Mouse (Mus musculus): ENCODE results near the gene Rrp9. TPM values are rescaled to one million over a fixed set of nuclear protein-coding genes. Genes with fewer than 3 reads are reported as not detected.
A peak's percentile ranks its signal among the peaks of the same experiment; 100 is the strongest.

Gene Rrp9
- polyA plus RNA-seq, 1 experiment from 2014 or later, result 23.3 TPM

DNA sequence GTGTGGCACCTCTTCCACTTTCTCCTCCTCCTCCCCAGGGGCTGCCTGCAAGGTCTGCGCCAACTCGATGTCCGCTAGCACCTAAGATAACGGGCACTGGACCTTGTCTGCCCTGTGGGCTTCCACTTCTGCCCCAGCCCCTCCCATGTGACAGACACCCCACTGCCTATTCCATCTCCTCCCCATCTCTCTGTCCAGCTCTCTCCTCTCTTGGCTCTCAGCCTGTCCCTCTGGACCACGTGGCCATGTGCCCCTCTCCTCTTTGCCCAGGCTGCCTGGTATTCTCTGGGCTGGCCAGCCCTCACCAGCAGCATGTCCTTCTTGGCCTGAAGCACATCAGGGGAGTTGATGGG lies 2.0 kb upstream of the Rrp9 start:
- DNase-seq (ENCODE audit: low spot score) (no peak), ATAC-seq (ENCODE audit: low FRiP score, low TSS enrichment) (no peak)
- no peaks in the 10 kb centered on the region for H3K9me3 ChIP-seq (ENCODE audit: control insufficient read depth, low read length)
- H3K4me2 ChIP-seq (replicated peaks; ENCODE audit: low read depth), result no peak overlapping the region
- H3K27ac ChIP-seq (replicated peaks), result no peak overlapping the region
- no peak overlapping the region for H3K4me3 ChIP-seq (ENCODE audit: low read depth, low read length)
- no peaks in the 10 kb centered on the region for H3K36me3 ChIP-seq (ENCODE audit: control insufficient read depth, insufficient read depth, low read length)
- TF ChIP-seq EP300 (optimal IDR thresholded peaks at IDR 0.05) (no peak), CTCF (IDR thresholded peaks at IDR 0.05; ENCODE audit: low read depth) (no peak)
- H3K9ac ChIP-seq (ENCODE audit: low read length), result no peak overlapping the region
- no peaks in the 10 kb centered on the region for H3K27me3 ChIP-seq (ENCODE audit: control insufficient read depth, insufficient read depth, low read length)
- H3K4me1 ChIP-seq (replicated peaks; ENCODE audit: control insufficient read depth, insufficient read depth), result peaks cover 8% of the 10 kb centered on the region
- WGBS, result 59% methylated on average over 5 of the region's 5 CpGs

DNA sequence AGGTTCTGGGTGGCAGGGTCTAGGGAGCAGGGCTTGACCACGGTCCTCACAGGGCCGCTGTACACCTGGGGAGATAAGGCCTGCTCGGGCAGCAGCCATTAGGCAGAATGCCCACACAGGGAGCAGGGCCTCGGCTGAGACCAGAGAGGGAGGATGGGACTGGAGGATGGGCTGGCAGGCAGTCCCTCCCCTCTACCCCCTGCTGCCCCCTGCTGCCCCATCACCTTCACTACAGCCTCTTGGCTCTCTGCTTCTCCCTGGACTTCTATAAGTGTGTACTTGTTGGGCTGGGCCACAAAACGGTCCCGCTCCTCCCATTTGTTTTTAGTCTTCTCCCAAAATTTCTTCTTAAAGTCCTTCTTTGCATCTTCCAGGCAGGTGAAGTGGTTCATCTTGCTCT lies 1.3 kb upstream of the Rrp9 start:
- Histone ChIP-seq H3K36me3 (ENCODE audit: control insufficient read depth, insufficient read depth, low read length) (no peaks in the 10 kb centered on the region), H3K4me3 (ENCODE audit: low read depth, low read length) (no peak overlapping the region), H3K27ac (replicated peaks) (no peak overlapping the region), H3K4me2 (replicated peaks; ENCODE audit: low read depth) (no peak overlapping the region), H3K27me3 (ENCODE audit: control insufficient read depth, insufficient read depth, low read length) (no peaks in the 10 kb centered on the region), H3K4me1 (replicated peaks; ENCODE audit: control insufficient read depth, insufficient read depth) (peaks cover 8% of the 10 kb centered on the region), H3K9ac (ENCODE audit: low read length) (peak overlapping the region; percentile 27; the same call in 1 of the 2 replicates), H3K9me3 (ENCODE audit: control insufficient read depth, low read length) (no peaks in the 10 kb centered on the region)
- 9% methylated on average over 6 of the region's 6 CpGs for WGBS
- peak; percentile 80 for DNase-seq (ENCODE audit: low spot score)
- no peak for TF ChIP-seq EP300 (optimal IDR thresholded peaks at IDR 0.05)
- peak; percentile 84 for TF ChIP-seq CTCF (IDR thresholded peaks at IDR 0.05; ENCODE audit: low read depth)
- ATAC-seq (ENCODE audit: low FRiP score, low TSS enrichment), result no peak

DNA sequence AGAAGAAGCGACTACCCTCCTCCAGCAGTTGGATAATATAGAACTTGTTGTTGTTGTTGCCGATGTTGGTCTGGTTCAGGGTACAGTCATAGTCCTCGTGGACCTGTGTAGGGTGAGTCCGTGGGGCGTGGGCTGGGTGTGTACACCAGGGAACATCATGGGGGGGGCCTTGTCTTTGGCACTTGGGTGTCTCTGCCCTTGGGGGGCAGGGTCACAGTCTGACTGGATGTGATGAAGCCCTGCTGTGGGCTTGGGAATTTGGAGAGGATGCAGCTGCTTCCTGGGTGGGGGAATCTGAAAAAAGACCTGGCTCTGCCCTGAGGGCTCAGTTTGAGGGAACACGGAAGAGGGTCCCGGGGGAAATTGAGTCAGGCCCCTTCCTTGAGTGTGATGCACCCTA lies 717 bp upstream of the Rrp9 start:
- DNase-seq (ENCODE audit: low spot score) (no peak), ATAC-seq (ENCODE audit: low FRiP score, low TSS enrichment) (no peak)
- WGBS, result 62% methylated on average over 7 of the region's 7 CpGs
- no peak for TF ChIP-seq CTCF (IDR thresholded peaks at IDR 0.05; ENCODE audit: low read depth)
- TF ChIP-seq EP300 (optimal IDR thresholded peaks at IDR 0.05), result no peak
- H3K9me3 ChIP-seq (ENCODE audit: control insufficient read depth, low read length), result no peaks in the 10 kb centered on the region
- no peak overlapping the region for H3K4me3 ChIP-seq (ENCODE audit: low read depth, low read length)
- H3K27ac ChIP-seq (replicated peaks), result no peak overlapping the region
- H3K4me2 ChIP-seq (replicated peaks; ENCODE audit: low read depth), result peak overlapping the region; percentile 20; the same call in 1 of the 2 replicates
- H3K9ac ChIP-seq (ENCODE audit: low read length), result peak overlapping the region; percentile 27; the same call in 1 of the 2 replicates
- H3K36me3 ChIP-seq (ENCODE audit: control insufficient read depth, insufficient read depth, low read length), result no peaks in the 10 kb centered on the region
- H3K27me3 ChIP-seq (ENCODE audit: control insufficient read depth, insufficient read depth, low read length), result no peaks in the 10 kb centered on the region
- peaks cover 8% of the 10 kb centered on the region for H3K4me1 ChIP-seq (replicated peaks; ENCODE audit: control insufficient read depth, insufficient read depth)

DNA sequence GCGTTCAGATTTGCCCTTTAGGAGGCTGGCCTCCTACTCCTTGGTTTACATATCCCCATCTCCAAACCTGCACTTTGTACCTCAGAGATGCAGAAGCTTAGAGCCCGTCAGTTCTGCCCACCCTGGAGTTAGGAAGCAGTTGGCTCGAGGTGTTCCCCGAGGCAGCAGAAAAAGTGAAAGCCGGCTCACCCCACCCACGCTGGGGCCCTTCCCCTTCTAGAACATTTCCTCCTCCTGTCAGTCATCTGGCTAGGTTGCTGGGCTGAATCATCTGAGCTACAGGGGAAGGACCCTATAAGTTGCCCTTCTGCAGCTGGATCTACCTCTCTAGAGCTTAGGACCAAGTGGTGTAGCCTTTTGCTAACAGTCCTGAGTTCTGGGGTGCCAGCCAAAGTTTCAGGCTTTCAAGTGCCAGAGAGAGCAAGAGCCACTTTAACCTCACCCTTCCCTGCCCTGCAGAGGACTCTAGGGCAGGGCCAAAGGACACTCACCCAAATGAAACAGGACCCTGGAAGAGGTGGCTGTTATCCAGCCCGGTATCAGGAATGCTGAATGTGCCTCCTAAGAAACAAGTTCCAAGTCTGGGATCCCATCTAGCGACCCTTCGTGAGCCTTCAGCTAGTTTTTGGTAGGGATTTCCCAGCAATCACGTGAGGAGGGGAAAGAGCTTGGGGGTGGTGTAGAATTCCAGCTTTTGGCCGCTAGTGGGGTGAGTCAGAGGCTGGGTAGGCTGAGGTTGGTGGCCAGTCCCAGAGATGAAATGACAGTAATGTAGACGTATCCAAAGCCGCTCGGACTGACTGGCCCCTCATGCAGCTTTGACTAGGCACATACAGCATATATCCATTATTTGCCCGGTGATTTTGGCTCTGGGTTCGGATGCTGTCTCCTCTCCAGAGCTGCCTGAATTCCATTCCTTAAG lies 500 bp downstream of the Rrp9 start:
- Histone ChIP-seq H3K4me3 (ENCODE audit: low read depth, low read length) (peak overlapping the region; percentile 29), H3K27ac (replicated peaks) (peak overlapping the region; percentile 83), H3K36me3 (ENCODE audit: control insufficient read depth, insufficient read depth, low read length) (peaks cover 2% of the 10 kb centered on the region; the same call in 1 of the 2 replicates), H3K27me3 (ENCODE audit: control insufficient read depth, insufficient read depth, low read length) (no peaks in the 10 kb centered on the region), H3K9ac (ENCODE audit: low read length) (peak overlapping the region; percentile 32), H3K9me3 (ENCODE audit: control insufficient read depth, low read length) (no peaks in the 10 kb centered on the region), H3K4me2 (replicated peaks; ENCODE audit: low read depth) (peak overlapping the region; percentile 49), H3K4me1 (replicated peaks; ENCODE audit: control insufficient read depth, insufficient read depth) (peaks cover 8% of the 10 kb centered on the region)
- TF ChIP-seq CTCF (IDR thresholded peaks at IDR 0.05; ENCODE audit: low read depth), result no peak
- TF ChIP-seq EP300 (optimal IDR thresholded peaks at IDR 0.05), result no peak
- ATAC-seq (ENCODE audit: low FRiP score, low TSS enrichment) (peak; percentile 53), DNase-seq (ENCODE audit: low spot score) (peak; percentile 63)
- WGBS, result 9% methylated on average over 16 of the region's 16 CpGs

DNA sequence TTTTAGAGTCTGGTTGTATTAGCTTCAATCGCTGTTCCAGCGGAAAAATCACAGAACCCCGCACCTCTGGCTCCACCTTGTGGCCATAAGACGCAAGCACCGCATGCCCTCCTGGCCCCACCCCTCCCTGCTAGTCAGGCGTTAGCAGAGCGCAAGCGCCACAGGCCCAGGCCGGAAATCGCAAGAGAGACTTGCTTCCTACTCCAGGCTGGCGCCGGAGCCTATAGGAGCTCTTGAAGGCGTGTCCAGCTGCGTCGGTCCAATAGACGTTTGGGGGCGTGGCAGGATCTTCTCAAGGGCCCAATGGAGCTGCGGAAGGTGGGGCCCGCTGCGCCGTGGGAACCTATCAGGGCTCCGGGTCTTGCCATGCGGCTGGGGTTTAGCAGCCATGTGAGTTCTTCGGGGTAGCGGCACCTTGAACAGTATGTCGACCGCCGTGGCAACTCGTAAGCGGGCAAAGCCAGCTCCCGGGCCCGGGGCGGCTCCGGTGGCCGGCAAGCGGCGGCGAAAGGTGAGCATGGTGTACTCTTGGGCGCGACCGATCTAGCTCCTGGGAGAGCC lies 1.2 kb downstream of the Rrp9 start, which contains the start of gene Parp3:
Parp3 (minus strand) TSS at position 26 of the 561 bp plus-strand sequence.
- peak; percentile 98 for ATAC-seq (ENCODE audit: low FRiP score, low TSS enrichment)
- peak within 1 kb of the TSS; percentile 71 for H3K9ac ChIP-seq (ENCODE audit: low read length)
- no peaks in the 10 kb centered on the region for H3K27me3 ChIP-seq (ENCODE audit: control insufficient read depth, insufficient read depth, low read length)
- peak within 1 kb of the TSS; percentile 58 for H3K4me3 ChIP-seq (ENCODE audit: low read depth, low read length)
- H3K4me2 ChIP-seq (replicated peaks; ENCODE audit: low read depth), result peak within 1 kb of the TSS; percentile 90
- 0% methylated on average over 41 of the region's 41 CpGs for WGBS
- peak; percentile 98 for TF ChIP-seq CTCF (IDR thresholded peaks at IDR 0.05; ENCODE audit: low read depth)
- TF ChIP-seq EP300 (optimal IDR thresholded peaks at IDR 0.05), result no peak
- H3K9me3 ChIP-seq (ENCODE audit: control insufficient read depth, low read length), result no peaks in the 10 kb centered on the region
- peak; percentile 98 for DNase-seq (ENCODE audit: low spot score)
- H3K36me3 ChIP-seq (ENCODE audit: control insufficient read depth, insufficient read depth, low read length), result peaks cover 2% of the 10 kb centered on the region; the same call in 1 of the 2 replicates
- peaks cover 4% of the 10 kb centered on the region; the same call in 1 of the 2 replicates for H3K4me1 ChIP-seq (replicated peaks; ENCODE audit: control insufficient read depth, insufficient read depth)
- peak within 1 kb of the TSS; percentile 83 for H3K27ac ChIP-seq (replicated peaks)

Data from stomach, postnatal 0 days (tissue).